Mouse (Mus musculus) heart, adult 2 months (tissue): ENCODE data around the gene Pcdh18. TPM values are rescaled to one million over a fixed set of nuclear protein-coding genes. Genes with fewer than 3 reads are reported as not detected.
A peak's percentile ranks its signal among the peaks of the same experiment; 100 is the strongest.

Experiments
- DNase-seq, 2 experiments: peaks; one replicate each; pipeline ENCODE4 v3.0.0; 2021
- H3K27ac ChIP-seq: fragments of 200-600 bp; 2 replicates; pipeline ENCODE4 v1.8.1; 2022
- H3K27me3 ChIP-seq: fragments of 200-500 bp; 2 replicates; pipeline ENCODE4 v1.6.1; 2012; ENCODE audit warnings: mild to moderate bottlenecking, low read length, inconsistent platforms, mixed read lengths; ENCODE audit not compliant: control insufficient read depth, insufficient read depth
- H3K36me3 ChIP-seq: fragments of 200-500 bp; 2 replicates; pipeline ENCODE4 v1.6.1; 2012; ENCODE audit warnings: low read length, inconsistent platforms; ENCODE audit not compliant: control insufficient read depth, insufficient read depth
- H3K4me1 ChIP-seq: fragments of 200-500 bp; 2 replicates; pipeline ENCODE4 v1.6.1; 2011; ENCODE audit warnings: low read length; ENCODE audit not compliant: control insufficient read depth, insufficient read depth
- H3K4me3 ChIP-seq: fragments of 200-600 bp; 2 replicates; pipeline ENCODE4 v1.8.1; 2022
- H3K79me2 ChIP-seq: fragments of 200-500 bp; replicated peaks from 2 replicates; pipeline ENCODE4 v1.6.1; 2012; ENCODE audit warnings: mild to moderate bottlenecking, inconsistent platforms, low read length, moderate library complexity, mixed read lengths; ENCODE audit not compliant: control insufficient read depth, insufficient read depth
- H3K9ac ChIP-seq: fragments of 200-500 bp; 2 replicates; pipeline ENCODE4 v1.6.1; 2012; ENCODE audit warnings: low read depth, mild to moderate bottlenecking, control low read depth, inconsistent platforms, low read length, mixed read lengths
- CTCF ChIP-seq: fragments of 200-600 bp; IDR thresholded peaks from 2 replicates; pipeline ENCODE4 v1.8.1; 2022; ENCODE audit warnings: antibody characterized with exemption, mild to moderate bottlenecking, moderate library complexity
- EP300 ChIP-seq: fragments of 200-500 bp; IDR thresholded peaks from 2 replicates; pipeline ENCODE4 v1.6.1; 2011; ENCODE audit warnings: low read depth, low read length, control low read depth; ENCODE audit not compliant: insufficient read depth
- POLR2A ChIP-seq: fragments of 200-500 bp; IDR thresholded peaks from 2 replicates; pipeline ENCODE4 v1.6.1; 2011; ENCODE audit warnings: mild to moderate bottlenecking, low read depth, low read length, control low read depth; ENCODE audit not compliant: insufficient read depth
- WGBS: fragments of 180-500 bp; shearing (Covaris S2); methylation state at CpG from one replicate; pipeline ENCODE4 v1.1.7; 2018; 5-methylcytosine and 5-hydroxymethylcytosine counted together
- intact Hi-C: fragments of 180-260 bp; cut with DNase I; formaldehyde crosslinking; loops from one replicate; pipeline ENCODE4 v1.15.1; 2025
- polyA plus RNA-seq: library from polyadenylated mRNA; depleted of rRNA; stranded (reverse); fragments of >200 nt; gene quantifications from 2 replicates; pipeline ENCODE4 v1.2.3, GENCODE M21; 2012
- total RNA-seq, 2 experiments: library from RNA; stranded (reverse); gene quantifications; 2 replicates each; pipeline ENCODE4 v1.2.3; 2021

The Pcdh18 gene
- total and polyA plus RNA-seq, 3 experiments = 3.1 to 4.4 (median 3.3) TPM

- WGBS = 53% methylated on average over 3 of the region's 3 CpGs
- no peaks in the 10 kb centered on the region for H3K79me2 ChIP-seq
- no peak overlapping the region for H3K4me3 ChIP-seq
- H3K27ac ChIP-seq = no peak overlapping the region
- TF ChIP-seq EP300 (no peak), CTCF (no peak), POLR2A (no peak)
- H3K4me1 ChIP-seq = no peaks in the 10 kb centered on the region
- no peaks in the 10 kb centered on the region for H3K36me3 ChIP-seq
- no peaks in the 10 kb centered on the region for H3K27me3 ChIP-seq
- no peak overlapping the region for H3K9ac ChIP-seq
- intact Hi-C loops = no loop called here
- no peak for DNase-seq
Observed at GRCm38 (mm10) chr3:49768992-49769738, 12.0 kb upstream of the Pcdh18 start.

DNA sequence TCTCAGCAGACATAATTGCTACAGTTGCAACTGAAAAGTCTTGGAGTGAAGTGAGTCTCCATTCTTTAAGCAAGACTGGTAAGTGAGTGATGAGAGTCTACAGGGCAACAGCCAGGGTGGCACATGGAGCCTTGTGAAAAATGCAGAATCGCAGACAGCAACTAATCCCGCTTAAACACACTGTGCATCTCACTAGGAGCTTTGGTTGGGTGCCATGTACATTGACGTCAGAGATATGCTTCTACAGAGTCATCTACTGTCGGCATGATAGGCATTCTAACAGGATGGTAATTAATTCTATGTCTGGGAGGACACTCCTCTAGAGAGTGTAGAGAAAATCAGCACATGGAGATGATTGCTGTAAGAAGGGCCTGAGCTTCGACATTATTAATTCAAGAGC is 5.6 kb upstream of the Pcdh18 start:
- no peak for DNase-seq
- Histone ChIP-seq H3K4me1 (no peaks in the 10 kb centered on the region), H3K79me2 (no peaks in the 10 kb centered on the region), H3K9ac (no peak overlapping the region), H3K27ac (no peak overlapping the region), H3K27me3 (no peaks in the 10 kb centered on the region), H3K36me3 (no peaks in the 10 kb centered on the region), H3K4me3 (no peak overlapping the region)
- TF ChIP-seq CTCF = no peak
- TF ChIP-seq EP300 = no peak
- TF ChIP-seq POLR2A = no peak
- WGBS = 60% methylated on average over 5 of the region's 5 CpGs
- intact Hi-C loops = no loop called here

DNA sequence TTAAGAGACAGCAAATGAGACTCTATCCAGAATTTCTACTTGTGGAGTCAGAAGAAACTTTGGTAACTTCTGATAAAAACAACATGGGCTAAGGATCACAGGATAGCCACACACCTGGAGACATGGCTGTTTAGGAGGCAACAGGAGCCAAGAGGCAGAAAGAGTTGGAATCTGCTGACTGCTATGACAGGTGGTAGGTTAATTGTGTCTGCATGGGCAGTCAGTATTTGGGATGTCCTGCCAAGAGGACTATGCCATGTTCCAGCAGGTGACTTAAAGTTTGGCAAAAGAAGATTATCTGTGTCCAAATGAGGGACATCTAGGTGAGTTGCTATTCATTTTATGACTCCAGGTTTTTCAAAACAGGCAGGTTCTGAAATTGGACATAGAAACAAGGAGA is 4.8 kb upstream of the Pcdh18 start:
- Histone ChIP-seq H3K4me3 (no peak overlapping the region), H3K9ac (no peak overlapping the region), H3K79me2 (no peaks in the 10 kb centered on the region), H3K27me3 (no peaks in the 10 kb centered on the region), H3K36me3 (no peaks in the 10 kb centered on the region), H3K27ac (no peak overlapping the region), H3K4me1 (no peaks in the 10 kb centered on the region)
- DNase-seq = no peak
- intact Hi-C loops = no loop called here
- TF ChIP-seq POLR2A (no peak), CTCF (no peak), EP300 (no peak)

- peak overlapping the region; percentile 84 for H3K27ac ChIP-seq
- intact Hi-C loops = loop anchor here (2.0 to 10.0 kb wide), 5 partner anchors 115 to 665 kb away; no protein-coding TSS in a partner anchor
- WGBS = under 1% methylated on average over 6 of the region's 6 CpGs
Observed at GRCm38 (mm10) chr3:49757626-49758019, 498 bp upstream of the Pcdh18 start.

DNA sequence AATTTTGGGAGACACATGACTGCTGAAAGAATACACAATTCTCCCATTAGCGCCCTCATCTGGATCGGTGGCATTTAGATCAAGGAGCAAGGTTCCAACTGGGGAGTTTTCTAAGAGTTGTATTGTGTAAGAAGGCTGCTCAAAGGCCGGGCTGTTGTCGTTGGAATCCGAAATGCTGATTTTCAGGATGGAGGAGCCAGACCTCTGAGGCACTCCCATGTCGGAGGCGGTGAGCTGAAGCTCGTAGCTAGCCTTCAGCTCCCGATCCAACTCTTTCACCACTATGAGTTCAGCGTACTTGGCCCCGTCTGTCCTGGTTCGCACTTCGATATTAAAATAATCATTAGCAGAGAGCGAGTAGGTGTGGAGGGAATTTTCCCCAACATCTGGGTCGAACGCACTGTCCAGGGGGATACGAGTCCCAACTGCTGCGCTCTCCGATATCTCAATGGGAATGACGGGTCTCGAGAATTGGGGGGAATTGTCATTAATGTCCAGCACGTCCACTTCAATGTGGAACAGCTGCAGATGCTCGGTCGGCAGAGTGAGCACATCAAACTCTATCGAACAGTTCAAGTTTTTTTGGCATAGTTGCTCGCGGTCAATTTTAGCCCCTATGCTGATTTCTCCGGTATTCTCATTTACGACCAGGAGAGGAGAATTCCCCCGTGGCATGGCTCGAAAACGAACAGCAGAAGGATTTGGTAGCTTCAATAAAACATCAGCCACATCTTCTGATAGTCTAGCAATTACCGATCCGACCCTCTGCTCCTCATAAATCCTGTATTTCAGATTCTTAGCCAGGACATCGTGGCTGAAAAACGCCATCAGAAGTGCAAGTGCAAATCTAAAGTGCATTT is 909 bp downstream of the Pcdh18 start:
- Histone ChIP-seq H3K36me3 (no peaks in the 10 kb centered on the region; the same call in none of the 2 replicates), H3K27ac (peak overlapping the region; percentile 84), H3K4me3 (peak overlapping the region; percentile 75), H3K9ac (peak overlapping the region; percentile 71; the same call in 1 of the 2 replicates), H3K4me1 (no peaks in the 10 kb centered on the region), H3K27me3 (no peaks in the 10 kb centered on the region), H3K79me2 (no peaks in the 10 kb centered on the region)
- 5% methylated on average over 36 of the region's 36 CpGs for WGBS
- no peak for TF ChIP-seq POLR2A
- TF ChIP-seq CTCF = peak; percentile 58
- no peak for TF ChIP-seq EP300
- DNase-seq = peak; percentile 63 to 68
- intact Hi-C loops = loop anchor here (2.0 to 10.0 kb wide), 5 partner anchors 114 to 664 kb away; no protein-coding TSS in a partner anchor

More at GRCm38 (mm10) chr3:49757626-49758019, 498 bp upstream of the Pcdh18 start:
- H3K4me3 ChIP-seq = peak overlapping the region; percentile 75
- no peaks in the 10 kb centered on the region for H3K79me2 ChIP-seq
- no peaks in the 10 kb centered on the region for H3K36me3 ChIP-seq
- TF ChIP-seq EP300 (no peak), POLR2A (no peak), CTCF (no peak)
- DNase-seq = no peak
- no peaks in the 10 kb centered on the region for H3K27me3 ChIP-seq
- H3K4me1 ChIP-seq = no peaks in the 10 kb centered on the region
- no peak overlapping the region for H3K9ac ChIP-seq

GRCm38 (mm10) chr3:49752766-49753165 is 4.4 kb downstream of the Pcdh18 start:
- Histone ChIP-seq H3K27me3 (no peaks in the 10 kb centered on the region), H3K79me2 (no peaks in the 10 kb centered on the region), H3K9ac (no peak overlapping the region), H3K4me3 (peak overlapping the region; percentile 27), H3K36me3 (no peaks in the 10 kb centered on the region; the same call in none of the 2 replicates), H3K4me1 (no peaks in the 10 kb centered on the region), H3K27ac (no peak overlapping the region; the same call in 1 of the 2 replicates)
- DNase-seq = no peak
- 78% methylated on average over 4 of the region's 4 CpGs for WGBS
- intact Hi-C loops = loop anchor here (10.0 kb wide), 2 partner anchors 192 to 248 kb away; no protein-coding TSS in a partner anchor
- TF ChIP-seq EP300 (no peak), POLR2A (no peak), CTCF (no peak)
